Mouse (Mus musculus): ENCODE data around the gene Apela. TPM values are rescaled to one million over a fixed set of nuclear protein-coding genes. Genes with fewer than 3 reads are reported as not detected.

The Apela gene
- polyA plus RNA-seq (2012; rRNA removed) = not detected in 2 replicates

DNA sequence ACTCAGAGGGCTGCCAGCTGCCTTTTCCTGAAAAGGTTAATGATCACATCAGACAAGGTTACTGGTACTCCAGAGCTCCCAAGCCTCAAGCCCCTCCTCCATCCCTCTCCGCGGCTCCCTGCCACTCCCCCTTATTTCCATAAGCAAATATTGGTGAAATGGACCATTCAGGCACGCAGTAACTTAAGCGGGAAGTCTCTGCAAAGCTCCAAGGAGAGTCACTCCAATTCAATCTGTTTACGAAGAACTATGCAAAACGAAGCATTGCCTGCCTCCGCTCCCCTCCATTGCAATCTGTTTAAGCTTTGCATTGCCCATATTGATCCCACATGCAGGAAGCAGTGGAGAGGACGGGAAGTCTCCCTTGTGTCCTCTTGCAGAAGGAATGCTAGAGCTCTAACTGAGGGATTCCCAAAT is at the start of gene Apela:
Gene Apela (minus strand): TSS at position 220 of the 417 bp plus-strand sequence.

DNA sequence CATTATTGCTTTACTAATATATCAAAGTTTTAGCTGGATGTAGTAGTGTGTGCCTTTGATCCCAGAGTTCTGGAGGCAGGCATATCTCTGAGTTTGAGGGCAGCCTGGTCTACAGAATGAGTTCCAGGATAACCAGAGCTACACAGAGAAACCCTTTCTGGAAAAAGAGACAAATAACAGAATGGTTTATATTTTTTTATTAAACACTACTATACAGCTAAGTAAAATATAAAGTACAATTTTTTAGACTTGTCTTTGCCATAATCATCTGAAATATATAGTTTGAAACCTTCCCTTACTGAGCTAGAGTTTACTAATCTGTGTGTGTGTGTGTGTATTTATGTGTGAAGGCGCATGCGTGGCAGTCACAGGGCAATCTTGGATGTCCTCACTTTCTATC is 37.6 kb upstream of the Apela start, which contains the start of gene Gm10663:
Gene Gm10663 (plus strand): TSS at position 301 of the 400 bp plus-strand sequence.

GRCm38 (mm10) chr8:65018423-65018822 is 18.7 kb downstream of the Apela start, which contains the start of the genes Trim61 and Trim60:
Gene Trim61 (minus strand): TSS chr8:65018523.
Gene Trim60 (minus strand): TSS chr8:65018584.

DNA sequence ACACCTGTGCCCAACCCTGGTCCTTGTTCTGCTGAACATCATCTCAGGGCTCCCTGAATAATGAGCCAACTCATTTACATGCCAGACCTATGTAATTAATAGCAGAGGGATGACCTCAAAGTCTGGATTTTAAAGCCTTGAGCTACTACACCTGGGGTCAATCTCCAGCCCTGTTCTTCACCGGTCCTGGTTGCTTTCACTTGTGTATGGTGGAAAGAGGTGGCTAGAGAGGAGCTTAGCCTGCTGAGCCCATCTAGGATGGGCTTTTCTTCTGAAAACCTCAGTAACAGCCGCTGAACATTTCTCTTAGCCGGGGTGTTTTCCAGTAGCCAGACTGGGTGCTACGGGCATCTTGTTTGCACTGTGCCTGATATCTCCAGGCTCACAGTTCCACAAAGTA is 49.4 kb downstream of the Apela start, which contains the start of gene Trim75:
Gene Trim75 (minus strand): TSS at position 101 of the 400 bp plus-strand sequence.

Other genes with a start within 250 kb of the Apela start
- gene Klhl2, start 187.3 kb downstream of the Apela start, polyA plus RNA-seq (2012; rRNA removed) = 3.1 and 3.4 TPM in 2 replicates
- 20.3 and 38.1 TPM in 2 replicates for gene Tmem192, start 90.2 kb downstream of the Apela start, polyA plus RNA-seq (2012; rRNA removed)
- gene Trim75, start 49.5 kb downstream of the Apela start, polyA plus RNA-seq (2012; rRNA removed) = not detected in 2 replicates
- not detected in 2 replicates for gene Trim61, start 18.8 kb downstream of the Apela start, polyA plus RNA-seq (2012; rRNA removed)
- gene Trim60, start 18.8 kb downstream of the Apela start, polyA plus RNA-seq (2012; rRNA removed) = not detected in 2 replicates
- gene Gm10663, start 37.7 kb upstream of the Apela start, polyA plus RNA-seq (2012; rRNA removed) = not detected in 2 replicates
- 0.42 and 0.66 TPM in 2 replicates for gene BC030870, start 92.2 kb upstream of the Apela start, polyA plus RNA-seq (2012; rRNA removed)